Mouse (Mus musculus) layer of hippocampus, adult 9-10 months (tissue): ENCODE measurements around the gene Bach2.

Source experiments
- DNase-seq: peaks from one replicate; pipeline ENCODE4 v3.0.0; 2022; ENCODE audit warnings: low spot score

The Bach2 gene

DNA sequence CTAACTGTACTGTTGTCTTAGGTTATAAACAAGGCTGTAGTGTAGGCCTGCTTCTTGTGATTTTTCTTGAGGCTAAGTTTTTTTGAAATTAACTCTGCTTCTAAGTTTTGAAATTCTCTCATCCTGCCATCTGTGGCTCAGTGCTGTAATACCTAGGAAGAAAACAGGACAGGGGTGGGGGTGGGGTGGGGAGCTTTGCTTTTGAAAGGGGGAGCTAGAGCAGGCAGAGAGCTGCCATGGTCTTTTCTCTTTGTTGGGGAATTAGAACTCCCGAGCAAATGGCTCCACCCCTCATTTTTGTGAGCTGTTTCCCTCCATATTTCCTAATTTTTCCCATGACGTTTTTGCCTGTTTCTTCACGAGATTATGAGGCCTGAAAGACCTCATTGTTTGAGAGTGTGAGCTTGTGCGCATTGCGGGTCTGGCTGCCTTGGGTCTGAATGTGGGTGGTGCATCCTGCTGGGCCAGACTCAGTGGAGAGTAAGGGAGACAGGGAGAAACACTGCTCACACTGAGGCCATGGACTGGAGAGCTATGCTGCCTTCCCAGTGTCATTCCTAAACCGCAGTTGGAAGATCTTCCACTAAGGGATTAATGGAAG is 58.6 kb downstream of the Bach2 start:
- no peak for DNase-seq

- DNase-seq: no peak
These were observed 60.6 kb downstream of the Bach2 start for GRCm38 (mm10) chr4:32299221-32299620.

DNA sequence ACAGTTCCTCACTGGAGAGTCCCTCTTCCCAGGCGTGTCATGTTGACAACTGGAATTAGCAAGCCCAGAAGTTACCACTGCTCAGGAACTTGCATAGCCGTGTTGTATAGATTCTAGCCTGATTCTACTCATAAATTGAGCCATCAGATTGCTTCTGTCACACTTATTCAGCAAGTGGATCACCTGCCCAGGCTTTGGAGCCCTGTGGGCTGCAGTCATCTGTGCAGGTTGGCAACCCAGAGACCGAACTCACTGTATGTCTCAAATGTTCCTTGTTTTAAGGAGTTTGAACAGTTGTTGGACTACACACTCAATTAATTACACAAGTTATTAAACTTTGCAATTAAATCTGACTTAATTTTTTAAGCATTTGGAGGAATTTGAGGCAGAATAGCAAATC is 61.4 kb downstream of the Bach2 start:
- no peak for DNase-seq

DNA sequence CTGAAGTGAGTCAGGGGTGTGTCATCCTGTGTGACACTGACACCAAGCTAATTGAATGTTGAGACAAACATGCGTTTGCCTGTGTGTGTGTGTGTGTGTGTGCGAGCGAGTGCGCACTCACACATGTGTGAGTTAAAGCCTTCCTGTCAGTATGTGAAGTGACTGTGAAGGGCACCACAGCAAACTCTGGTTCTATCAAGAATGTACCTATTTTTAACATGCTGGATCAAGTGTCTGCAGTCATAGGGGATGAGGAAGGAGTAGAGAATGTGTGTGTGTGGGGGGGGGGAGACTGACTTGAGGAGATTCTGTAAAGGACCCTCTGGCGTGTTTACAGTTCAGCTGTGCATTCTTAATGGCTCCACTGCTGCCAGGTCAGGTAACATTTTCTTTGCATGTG is 64.1 kb downstream of the Bach2 start:
- DNase-seq: no peak

DNA sequence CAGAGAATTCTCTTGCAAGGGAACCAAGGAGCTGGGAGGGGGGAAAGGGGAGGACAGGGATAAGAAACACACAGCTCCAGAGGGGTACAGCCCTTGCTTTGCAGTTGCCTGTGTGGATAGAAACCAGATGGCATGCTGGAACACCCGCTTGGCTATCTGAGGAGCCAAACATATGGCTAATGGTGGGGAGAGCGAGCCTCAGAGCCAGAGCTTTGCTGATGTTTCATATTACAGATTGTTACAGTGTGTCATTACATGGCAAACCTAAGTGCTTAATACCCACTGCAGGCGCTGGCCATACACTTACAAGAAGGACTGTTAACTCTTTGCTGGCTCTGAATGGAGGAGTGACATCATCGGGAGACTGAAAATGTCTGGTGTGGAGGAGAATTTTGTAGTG is 64.5 kb downstream of the Bach2 start:
- DNase-seq: no peak

DNA sequence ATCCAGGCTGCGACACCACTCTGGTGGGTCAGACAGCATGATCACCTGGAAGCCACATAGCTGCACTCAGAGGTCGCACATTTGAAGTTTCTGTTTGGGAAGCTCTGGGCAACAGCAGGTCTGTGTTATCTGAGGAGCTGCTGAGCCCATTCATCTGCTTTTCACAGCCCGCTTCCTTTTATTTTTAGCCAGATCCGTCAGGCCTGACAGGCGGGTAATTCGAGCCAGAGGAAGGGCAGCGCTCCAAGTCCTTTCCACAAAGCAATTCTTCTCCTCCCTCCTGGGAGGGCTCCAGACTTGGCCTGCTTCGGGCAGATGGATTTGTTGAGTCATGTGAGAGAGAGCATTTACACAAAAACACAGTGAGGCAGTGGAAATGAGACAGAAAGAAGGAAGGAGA is 65.1 kb downstream of the Bach2 start:
- peak; percentile 83 for DNase-seq

GRCm38 (mm10) chr4:32304221-32304703 is 65.7 kb downstream of the Bach2 start:
- DNase-seq: no peak

DNA sequence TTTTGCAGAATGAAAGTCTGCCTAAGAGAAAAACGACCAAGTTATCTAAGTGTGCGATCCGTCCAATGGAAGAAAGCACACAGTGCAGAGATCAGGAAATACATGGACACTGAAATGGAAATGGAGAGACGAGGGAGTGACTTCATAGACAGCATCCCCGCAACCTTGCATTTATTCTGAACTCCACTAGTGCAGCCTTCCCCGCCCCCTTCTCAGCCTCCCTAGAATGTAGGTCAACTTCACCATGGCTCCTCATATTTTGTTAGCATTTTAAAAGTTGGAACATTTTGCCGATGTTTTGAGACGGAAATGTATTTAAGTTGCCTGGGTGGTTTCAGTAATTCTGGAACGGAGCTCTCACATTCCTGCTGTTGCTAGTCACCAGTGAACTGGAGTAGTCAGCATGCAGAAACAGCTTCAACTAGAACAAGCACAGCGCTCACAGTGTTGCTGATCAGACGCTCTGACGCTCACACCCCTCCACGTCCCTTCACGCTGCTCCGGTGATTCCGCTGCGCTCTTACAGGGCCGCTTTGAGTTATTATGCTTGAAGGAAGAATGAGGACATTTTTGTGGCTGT is 66.5 kb downstream of the Bach2 start:
- no peak for DNase-seq

DNA sequence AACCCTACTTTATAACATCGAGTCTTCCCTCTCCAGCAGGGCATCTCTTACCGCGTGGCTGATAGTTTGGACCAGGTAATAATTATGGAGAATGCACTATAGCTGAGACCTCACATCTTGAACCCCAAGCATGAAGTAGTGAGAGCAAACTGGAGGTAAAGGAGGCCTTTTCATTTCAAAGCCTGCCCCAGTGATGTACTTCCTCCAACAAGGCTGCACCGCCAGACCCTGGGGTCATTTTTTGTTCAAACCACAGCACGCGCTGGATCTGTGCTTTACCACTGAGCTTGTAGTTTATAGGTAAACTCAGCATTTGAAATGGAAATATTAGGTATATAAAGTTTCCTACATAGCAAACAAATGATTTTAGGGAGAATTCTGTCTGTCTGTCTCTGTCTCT is 67.1 kb downstream of the Bach2 start:
- no peak for DNase-seq

DNA sequence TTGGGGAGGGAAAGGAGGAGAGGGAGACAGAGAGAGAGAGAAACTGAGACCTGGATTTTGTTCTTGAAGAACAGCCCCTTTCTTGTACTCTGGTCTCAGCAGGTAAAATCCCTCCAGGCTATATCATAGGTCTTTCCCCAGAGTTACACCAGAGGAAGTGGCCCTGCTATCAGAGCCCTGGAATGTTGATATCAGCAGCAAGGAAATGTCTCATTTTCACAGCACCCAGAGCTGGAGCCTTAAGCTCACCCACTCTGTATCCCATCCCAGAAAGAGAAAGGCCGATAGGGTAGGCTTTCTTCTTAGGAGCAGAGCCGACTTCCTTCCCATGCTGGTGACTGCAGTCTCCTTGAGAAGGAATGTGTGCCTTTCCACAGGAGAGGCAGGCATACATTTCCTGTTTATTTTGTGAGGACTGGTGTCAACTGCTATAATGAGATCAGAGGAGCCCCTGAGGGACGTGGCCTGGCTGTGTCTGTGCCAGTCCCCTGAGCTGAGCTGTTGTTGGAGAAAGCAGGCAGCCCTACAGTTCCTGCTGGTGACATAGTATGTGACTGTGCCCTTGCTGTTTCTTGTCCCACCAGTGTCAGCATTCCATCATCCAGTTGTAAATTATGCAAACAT is 67.7 kb downstream of the Bach2 start:
- DNase-seq: no peak

DNA sequence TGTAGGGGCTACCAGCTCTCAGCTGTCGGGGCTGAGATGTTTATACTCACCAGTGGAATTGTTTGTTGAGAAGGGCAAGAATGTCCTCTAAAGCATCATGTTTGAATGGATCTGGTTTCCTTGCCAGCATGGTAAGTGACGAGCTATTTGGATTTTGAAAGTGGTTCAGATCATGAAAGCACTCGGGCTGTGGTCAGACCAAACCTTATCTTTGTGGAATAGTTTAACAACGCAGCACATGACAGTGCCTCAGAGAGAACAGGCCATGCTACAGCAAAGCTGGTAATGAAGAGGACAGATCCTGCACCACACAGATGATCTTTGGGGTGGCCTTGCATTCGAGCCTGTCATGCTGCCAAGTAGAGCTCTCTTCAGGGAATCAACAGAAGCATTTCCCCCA is 68.6 kb downstream of the Bach2 start:
- no peak for DNase-seq

- DNase-seq: no peak
These were observed 73.8 kb downstream of the Bach2 start for GRCm38 (mm10) chr4:32312171-32312946.

DNA sequence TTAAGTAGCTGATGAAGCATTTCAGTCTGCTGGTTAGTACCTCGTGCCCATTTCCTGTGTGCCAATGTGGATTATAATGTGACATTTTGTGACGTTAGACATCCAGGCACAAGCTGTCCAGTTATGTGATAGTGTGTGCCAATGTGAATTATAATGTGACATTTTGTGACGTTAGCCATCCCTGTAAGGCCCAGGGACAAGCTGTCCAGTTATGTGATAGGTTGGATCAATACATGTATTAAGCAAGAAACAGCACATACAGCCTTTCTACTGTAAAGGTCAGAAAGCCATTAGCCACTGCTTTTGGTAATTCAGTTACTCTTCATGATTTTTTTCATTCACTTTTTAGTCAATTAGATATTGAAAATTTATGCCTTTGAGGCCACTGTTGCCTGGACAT is 76.3 kb downstream of the Bach2 start:
- no peak for DNase-seq

DNA sequence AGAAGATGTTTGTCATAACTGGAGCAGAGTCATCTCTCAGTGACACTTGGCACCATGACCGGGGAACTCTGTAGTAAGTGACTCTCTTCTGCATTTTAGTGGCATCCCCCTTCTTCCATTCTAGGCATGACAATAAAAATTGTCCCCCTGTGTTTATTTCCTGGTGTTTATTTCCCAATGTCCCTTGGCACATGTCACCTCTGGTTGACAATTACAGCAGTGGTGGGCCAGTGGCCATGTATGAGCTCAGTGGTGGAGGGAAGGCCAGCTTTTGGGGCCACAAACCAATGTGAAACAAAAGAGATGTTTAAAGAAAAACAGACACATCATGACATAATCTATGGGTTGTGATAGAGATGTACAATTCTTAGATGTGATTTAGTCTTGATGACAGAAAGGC is 80.0 kb downstream of the Bach2 start:
- DNase-seq: no peak

DNA sequence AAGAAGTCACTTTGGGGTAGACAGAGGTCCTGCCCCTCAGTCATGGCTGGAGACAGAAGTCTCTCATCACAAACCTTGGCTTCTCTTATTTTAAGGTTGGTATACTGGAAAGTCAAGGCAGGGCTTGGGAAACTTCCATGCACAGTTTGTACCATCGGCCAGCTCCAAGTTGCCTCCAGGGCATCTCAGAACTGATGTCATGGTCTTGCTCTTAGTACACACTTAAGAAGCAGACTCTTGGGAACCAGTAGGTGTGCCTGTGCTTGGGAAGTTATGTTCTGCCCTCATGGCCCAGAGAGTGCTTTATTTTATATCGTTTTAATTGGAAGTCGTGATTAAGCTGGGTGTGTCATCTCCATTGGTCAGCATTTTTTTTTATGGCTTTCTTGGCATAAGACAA is 80.7 kb downstream of the Bach2 start:
- no peak for DNase-seq

- DNase-seq: no peak
These were observed 81.4 kb downstream of the Bach2 start for GRCm38 (mm10) chr4:32320039-32320438.

- DNase-seq: no peak
These were observed 85.5 kb downstream of the Bach2 start for GRCm38 (mm10) chr4:32324111-32324510.

DNA sequence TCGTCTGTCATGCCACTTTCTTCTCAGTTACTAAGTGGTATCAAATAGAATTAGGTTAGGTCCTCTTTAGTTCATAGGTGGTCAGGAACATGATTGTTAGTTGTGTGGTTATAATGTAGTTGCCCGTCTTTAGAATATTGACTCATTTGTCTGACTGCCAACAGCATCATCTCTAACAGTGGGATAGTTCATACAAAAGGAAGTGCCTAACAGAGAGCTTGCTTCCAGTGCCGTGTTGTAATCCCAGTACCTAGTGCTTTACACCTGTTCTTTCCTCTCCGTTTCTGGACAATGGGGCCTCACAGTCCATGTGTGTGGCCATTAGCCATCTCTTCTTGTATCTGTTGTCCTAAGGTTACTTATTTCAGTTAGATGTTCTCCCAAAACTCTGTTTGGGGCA is 86.4 kb downstream of the Bach2 start:
- no peak for DNase-seq

GRCm38 (mm10) chr4:32325596-32325995 is 87.0 kb downstream of the Bach2 start:
- DNase-seq: no peak

DNA sequence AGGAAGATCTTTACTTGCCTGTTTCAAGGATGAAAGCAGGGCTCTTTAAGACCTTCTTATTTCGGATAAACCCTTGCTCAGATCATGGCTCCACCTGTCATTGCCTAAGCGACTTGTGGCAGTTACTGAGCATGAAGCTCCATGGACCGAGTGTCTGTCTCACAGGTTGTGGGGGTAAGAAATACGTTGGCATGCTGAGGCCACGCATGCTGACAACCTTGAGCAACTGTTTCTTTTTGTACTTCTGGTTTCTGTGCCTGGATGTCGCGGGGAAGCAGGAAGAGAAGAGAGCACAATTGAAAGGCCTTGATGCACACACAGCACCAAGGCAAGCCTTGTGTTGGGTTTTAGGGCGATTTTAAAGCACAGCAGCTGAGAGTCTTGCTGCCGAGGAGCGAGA is 87.7 kb downstream of the Bach2 start:
- no peak for DNase-seq

DNA sequence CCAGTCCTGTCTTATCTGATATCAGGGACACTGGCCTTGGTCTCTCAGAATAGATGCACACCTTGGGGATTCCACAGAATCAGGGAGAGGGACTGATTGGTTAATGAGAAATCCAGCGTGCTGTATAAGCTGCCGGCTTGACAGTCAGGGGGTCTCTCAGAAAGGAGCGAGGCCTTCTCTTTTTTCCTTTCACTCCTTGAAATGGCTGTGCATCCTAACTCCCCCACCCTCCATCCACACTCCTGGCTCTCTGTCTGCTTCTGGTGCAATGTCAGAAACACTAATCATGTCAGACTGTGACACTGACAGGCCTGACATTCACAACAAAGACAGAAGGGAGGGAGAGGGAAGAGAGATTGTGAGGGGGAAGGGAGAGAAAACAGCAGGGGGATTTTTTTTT is 88.3 kb downstream of the Bach2 start:
- DNase-seq: no peak

DNA sequence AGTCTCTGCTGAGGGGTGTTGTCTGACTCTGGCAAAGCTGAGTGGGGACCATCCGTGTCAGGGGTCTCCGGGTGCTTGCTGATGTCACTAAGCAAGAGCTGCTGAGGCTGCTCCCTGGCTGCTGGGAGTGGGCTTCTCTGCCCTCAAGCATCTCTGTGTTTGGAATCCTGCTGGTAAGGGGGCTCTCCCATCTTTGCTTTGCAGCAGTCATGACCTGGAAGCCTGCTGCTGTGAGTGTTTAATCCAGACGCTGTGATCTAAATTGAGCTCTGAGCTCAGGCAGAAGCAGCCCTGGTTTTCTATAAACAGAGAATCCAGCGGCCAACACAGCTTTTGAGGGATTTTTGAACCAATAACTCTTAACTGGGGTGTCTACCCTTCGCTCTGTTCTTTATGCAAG is 89.0 kb downstream of the Bach2 start:
- DNase-seq: no peak

DNA sequence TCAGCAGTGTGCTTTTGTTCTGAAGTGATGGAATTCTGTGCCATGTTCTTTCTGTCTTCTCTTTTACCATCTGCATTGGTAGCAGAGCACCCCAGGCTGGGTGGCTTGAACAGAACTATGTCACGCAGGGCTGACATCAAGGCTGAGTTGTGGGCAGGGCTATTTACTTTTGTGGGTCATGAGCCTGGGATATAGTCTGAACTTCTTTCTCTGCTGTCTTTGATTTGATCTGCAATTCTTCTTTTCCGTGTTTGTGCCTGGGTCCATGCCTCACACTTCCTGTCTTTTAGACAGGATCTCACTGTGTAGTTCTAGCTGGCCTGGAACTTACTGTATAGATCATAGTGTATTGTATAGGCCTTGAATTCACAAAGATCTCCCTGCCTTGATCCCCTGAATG is 90.0 kb downstream of the Bach2 start:
- no peak for DNase-seq
